Mouse (Mus musculus): Measurements from ENCODE around the gene Opn3. TPM values are rescaled to one million over a fixed set of nuclear protein-coding genes. Genes with fewer than 3 reads are reported as not detected.

The Opn3 gene
- 2.1 and 2.2 TPM in 2 replicates for polyA plus RNA-seq (2012; rRNA removed)

GRCm38 (mm10) chr1:175692246-175692996, at the start of gene Opn3, which contains the start of gene Chml:
Opn3 (minus strand) TSS chr1:175692776.
Chml (minus strand) TSS chr1:175692901.
- Histone ChIP-seq H3K36me3 (ENCODE audit: control insufficient read depth, insufficient read depth, low read length) (no peaks in the 10 kb centered on the region), H3K27ac (ENCODE audit: insufficient read depth, low read depth, low read length) (peak within 1 kb of the TSS; percentile 44), H3K27me3 (replicated peaks; ENCODE audit: control insufficient read depth, insufficient read depth, low read length) (no peaks in the 10 kb centered on the region), H3K4me1 (ENCODE audit: control insufficient read depth, insufficient read depth, low read length) (peaks cover 5% of the 10 kb centered on the region; the same call in 1 of the 2 replicates), H3K4me3 (ENCODE audit: insufficient read depth, low read depth, low read length) (peak within 1 kb of the TSS; percentile 70)
- peak; percentile 58 for TF ChIP-seq POLR2A (IDR thresholded peaks at IDR 0.05; ENCODE audit: low read depth, low read length)
- no peak for TF ChIP-seq CTCF (conservative IDR thresholded peaks at IDR 0.05; ENCODE audit: insufficient read depth, insufficient read length, low read depth, low read length)
- peak; percentile 100 for DNase-seq
- 1% methylated on average over 71 of the region's 73 CpGs for WGBS

GRCm38 (mm10) chr1:175725771-175726170, 33.2 kb upstream of the Opn3 start:
- no peak overlapping the region for H3K4me3 ChIP-seq (ENCODE audit: insufficient read depth, low read depth, low read length)
- no peak for DNase-seq
- H3K4me1 ChIP-seq (ENCODE audit: control insufficient read depth, insufficient read depth, low read length), result no peaks in the 10 kb centered on the region
- 38% methylated on average over 7 of the region's 7 CpGs for WGBS
- H3K27me3 ChIP-seq (replicated peaks; ENCODE audit: control insufficient read depth, insufficient read depth, low read length), result no peaks in the 10 kb centered on the region
- no peaks in the 10 kb centered on the region for H3K36me3 ChIP-seq (ENCODE audit: control insufficient read depth, insufficient read depth, low read length)
- H3K27ac ChIP-seq (ENCODE audit: insufficient read depth, low read depth, low read length), result no peak overlapping the region
- TF ChIP-seq POLR2A (IDR thresholded peaks at IDR 0.05; ENCODE audit: low read depth, low read length) (no peak), CTCF (conservative IDR thresholded peaks at IDR 0.05; ENCODE audit: insufficient read depth, insufficient read length, low read depth, low read length) (no peak)

- no peak for DNase-seq
- Histone ChIP-seq H3K4me1 (ENCODE audit: control insufficient read depth, insufficient read depth, low read length) (no peaks in the 10 kb centered on the region), H3K27me3 (replicated peaks; ENCODE audit: control insufficient read depth, insufficient read depth, low read length) (no peaks in the 10 kb centered on the region), H3K27ac (ENCODE audit: insufficient read depth, low read depth, low read length) (no peak overlapping the region), H3K36me3 (ENCODE audit: control insufficient read depth, insufficient read depth, low read length) (no peaks in the 10 kb centered on the region), H3K4me3 (ENCODE audit: insufficient read depth, low read depth, low read length) (no peak overlapping the region)
- 87% methylated on average over 9 of the region's 9 CpGs for WGBS
- TF ChIP-seq CTCF (conservative IDR thresholded peaks at IDR 0.05; ENCODE audit: insufficient read depth, insufficient read length, low read depth, low read length) (no peak), POLR2A (IDR thresholded peaks at IDR 0.05; ENCODE audit: low read depth, low read length) (no peak)
These were observed 24.3 kb upstream of the Opn3 start for GRCm38 (mm10) chr1:175716832-175717231.

GRCm38 (mm10) chr1:175712338-175712909, 19.8 kb upstream of the Opn3 start:
- Histone ChIP-seq H3K4me1 (ENCODE audit: control insufficient read depth, insufficient read depth, low read length) (no peaks in the 10 kb centered on the region), H3K27ac (ENCODE audit: insufficient read depth, low read depth, low read length) (no peak overlapping the region), H3K4me3 (ENCODE audit: insufficient read depth, low read depth, low read length) (no peak overlapping the region), H3K27me3 (replicated peaks; ENCODE audit: control insufficient read depth, insufficient read depth, low read length) (no peaks in the 10 kb centered on the region), H3K36me3 (ENCODE audit: control insufficient read depth, insufficient read depth, low read length) (no peaks in the 10 kb centered on the region)
- no peak for DNase-seq
- WGBS, result 81% methylated on average over 11 of the region's 11 CpGs
- TF ChIP-seq CTCF (conservative IDR thresholded peaks at IDR 0.05; ENCODE audit: insufficient read depth, insufficient read length, low read depth, low read length), result no peak
- no peak for TF ChIP-seq POLR2A (IDR thresholded peaks at IDR 0.05; ENCODE audit: low read depth, low read length)

- H3K27me3 ChIP-seq (replicated peaks; ENCODE audit: control insufficient read depth, insufficient read depth, low read length), result no peaks in the 10 kb centered on the region
- H3K36me3 ChIP-seq (ENCODE audit: control insufficient read depth, insufficient read depth, low read length), result no peaks in the 10 kb centered on the region
- no peak overlapping the region for H3K4me3 ChIP-seq (ENCODE audit: insufficient read depth, low read depth, low read length)
- no peak for TF ChIP-seq POLR2A (IDR thresholded peaks at IDR 0.05; ENCODE audit: low read depth, low read length)
- TF ChIP-seq CTCF (conservative IDR thresholded peaks at IDR 0.05; ENCODE audit: insufficient read depth, insufficient read length, low read depth, low read length), result no peak
- H3K4me1 ChIP-seq (ENCODE audit: control insufficient read depth, insufficient read depth, low read length), result no peaks in the 10 kb centered on the region
- no peak for DNase-seq
- no peak overlapping the region for H3K27ac ChIP-seq (ENCODE audit: insufficient read depth, low read depth, low read length)
These were observed 15.4 kb upstream of the Opn3 start for GRCm38 (mm10) chr1:175708013-175708412.

- WGBS, result 52% methylated on average over 5 of the region's 5 CpGs
- no peaks in the 10 kb centered on the region for H3K4me1 ChIP-seq (ENCODE audit: control insufficient read depth, insufficient read depth, low read length)
- no peak overlapping the region for H3K27ac ChIP-seq (ENCODE audit: insufficient read depth, low read depth, low read length)
- H3K4me3 ChIP-seq (ENCODE audit: insufficient read depth, low read depth, low read length), result no peak overlapping the region
- no peak for DNase-seq
- no peaks in the 10 kb centered on the region for H3K27me3 ChIP-seq (replicated peaks; ENCODE audit: control insufficient read depth, insufficient read depth, low read length)
- no peak for TF ChIP-seq CTCF (conservative IDR thresholded peaks at IDR 0.05; ENCODE audit: insufficient read depth, insufficient read length, low read depth, low read length)
- H3K36me3 ChIP-seq (ENCODE audit: control insufficient read depth, insufficient read depth, low read length), result no peaks in the 10 kb centered on the region
These were observed 15.0 kb upstream of the Opn3 start for GRCm38 (mm10) chr1:175707599-175707998.

- H3K27me3 ChIP-seq (replicated peaks; ENCODE audit: control insufficient read depth, insufficient read depth, low read length), result no peaks in the 10 kb centered on the region
- no peaks in the 10 kb centered on the region for H3K36me3 ChIP-seq (ENCODE audit: control insufficient read depth, insufficient read depth, low read length)
- TF ChIP-seq CTCF (conservative IDR thresholded peaks at IDR 0.05; ENCODE audit: insufficient read depth, insufficient read length, low read depth, low read length) (no peak), POLR2A (IDR thresholded peaks at IDR 0.05; ENCODE audit: low read depth, low read length) (no peak)
- H3K4me1 ChIP-seq (ENCODE audit: control insufficient read depth, insufficient read depth, low read length), result no peaks in the 10 kb centered on the region
- H3K27ac ChIP-seq (ENCODE audit: insufficient read depth, low read depth, low read length), result no peak overlapping the region
- no peak overlapping the region for H3K4me3 ChIP-seq (ENCODE audit: insufficient read depth, low read depth, low read length)
- no peak for DNase-seq
- WGBS, result 52% methylated on average over 4 of the region's 4 CpGs
These were observed 8.6 kb upstream of the Opn3 start for GRCm38 (mm10) chr1:175701145-175701544.
